Mouse (Mus musculus) lung, adult 2 months (tissue): ENCODE results near the gene Slc6a3.

Source experiments
- CTCF ChIP-seq: fragments of 200-500 bp; IDR thresholded peaks from 2 replicates; pipeline ENCODE4 v1.5.1; 2011; ENCODE audit warnings: mild to moderate bottlenecking, low read length, control low read depth; ENCODE audit not compliant: insufficient read depth
- POLR2A ChIP-seq: fragments of 200-500 bp; IDR thresholded peaks from 2 replicates; pipeline ENCODE4 v1.6.1; 2011; ENCODE audit warnings: low read depth, mild to moderate bottlenecking, control low read depth, low read length, borderline replicate concordance; ENCODE audit errors: extremely low read depth

GRCm38 (mm10) chr13:73626410-73626744 lies 89.8 kb downstream of the Slc6a3 start:
- TF ChIP-seq CTCF (no peak; the same call in 1 of the 2 replicates), POLR2A (no peak)
